Mouse (Mus musculus) limb, embryonic 13.5 days (tissue): ENCODE measurements around the gene Gnl2. TPM values are rescaled to one million over a fixed set of nuclear protein-coding genes. Genes with fewer than 3 reads are reported as not detected.

Source experiments
- ATAC-seq: fragments of 200-750 bp; cut with Nextera tagmentation; 2 replicates; pipeline ENCODE4 v1.8.0; 2017; ENCODE audit warnings: low read depth, moderate number of reproducible peaks, moderate TSS enrichment; ENCODE audit not compliant: low FRiP score
- H3K27ac ChIP-seq: fragments of 300-500 bp; sonication (generic); 2 replicates; pipeline ENCODE4 v1.5.1; 2015; ENCODE audit warnings: inconsistent platforms, mild to moderate bottlenecking, moderate library complexity
- H3K27me3 ChIP-seq: fragments of 300-500 bp; sonication (generic); 2 replicates; pipeline ENCODE4 v1.6.1; 2015; ENCODE audit warnings: mild to moderate bottlenecking, inconsistent platforms
- H3K36me3 ChIP-seq: fragments of 300-500 bp; sonication (generic); 2 replicates; pipeline ENCODE4 v1.6.1; 2015; ENCODE audit warnings: inconsistent platforms, mild to moderate bottlenecking, moderate library complexity
- H3K4me1 ChIP-seq: fragments of 300-500 bp; sonication (generic); 2 replicates; pipeline ENCODE4 v1.6.1; 2015; ENCODE audit warnings: inconsistent platforms
- H3K4me2 ChIP-seq: fragments of 300-500 bp; sonication (generic); replicated peaks from 2 replicates; pipeline ENCODE4 v1.6.1; 2015; ENCODE audit warnings: inconsistent platforms, mild to moderate bottlenecking, moderate library complexity
- H3K4me3 ChIP-seq: fragments of 300-500 bp; sonication (generic); 2 replicates; pipeline ENCODE4 v1.5.1; 2015; ENCODE audit warnings: moderate library complexity, mild to moderate bottlenecking, inconsistent platforms
- H3K9ac ChIP-seq: fragments of 300-500 bp; sonication (generic); 2 replicates; pipeline ENCODE4 v1.6.1; 2015; ENCODE audit warnings: mild to moderate bottlenecking, inconsistent platforms
- H3K9me3 ChIP-seq: fragments of 300-500 bp; sonication (generic); 2 replicates; pipeline ENCODE4 v1.6.1; 2016; ENCODE audit warnings: inconsistent platforms
- WGBS: fragments of 180-500 bp; shearing (Covaris S2); methylation state at CpG from one replicate; pipeline ENCODE4 v1.1.7; 2015; 5-methylcytosine and 5-hydroxymethylcytosine counted together
- polyA plus RNA-seq: library from polyadenylated mRNA; unstranded; fragments of >200 nt; fragmentation: Nextera tagmentation; extraction: Ambion mirVana; gene quantifications from 2 replicates; pipeline ENCODE4 v1.2.1, GENCODE M21; 2015

Gene Gnl2
- polyA plus RNA-seq = 90.3 and 91.7 TPM in 2 replicates

- H3K27me3 ChIP-seq = peaks cover 77% of the 10 kb centered on the region
- ATAC-seq = no peak
- H3K27ac ChIP-seq = no peak within 1 kb of the TSS
- H3K9me3 ChIP-seq = no peaks in the 10 kb centered on the region
- H3K4me1 ChIP-seq = no peaks in the 10 kb centered on the region
- no peaks in the 10 kb centered on the region for H3K36me3 ChIP-seq
- H3K9ac ChIP-seq = no peak within 1 kb of the TSS
- no peak within 1 kb of the TSS for H3K4me3 ChIP-seq
- 88% methylated on average over 10 of the region's 10 CpGs for WGBS
- no peak within 1 kb of the TSS for H3K4me2 ChIP-seq
These were observed at the start of gene Gnl2 for GRCm38 (mm10) chr4:125015806-125016635. Gene Gnl2, plus strand, starts transcription at chr4:125016585.

GRCm38 (mm10) chr4:124968711-124969110 is 47.7 kb upstream of the Gnl2 start:
- Histone ChIP-seq H3K4me1 (peaks cover 47% of the 10 kb centered on the region), H3K4me2 (peak overlapping the region; percentile 27), H3K36me3 (no peaks in the 10 kb centered on the region), H3K9me3 (no peaks in the 10 kb centered on the region), H3K4me3 (no peak overlapping the region), H3K9ac (no peak overlapping the region), H3K27me3 (peaks cover 88% of the 10 kb centered on the region), H3K27ac (no peak overlapping the region)
- WGBS = 15% methylated on average over 6 of the region's 6 CpGs
- no peak for ATAC-seq

- WGBS = 53% methylated on average over 7 of the region's 7 CpGs
- H3K36me3 ChIP-seq = no peaks in the 10 kb centered on the region
- ATAC-seq = no peak
- H3K27ac ChIP-seq = no peak overlapping the region
- peaks cover 89% of the 10 kb centered on the region for H3K27me3 ChIP-seq
- peaks cover 47% of the 10 kb centered on the region for H3K4me1 ChIP-seq
- no peak overlapping the region for H3K4me3 ChIP-seq
- H3K9ac ChIP-seq = no peak overlapping the region
- H3K9me3 ChIP-seq = no peaks in the 10 kb centered on the region
- peak overlapping the region; percentile 27; the same call in 1 of the 2 replicates for H3K4me2 ChIP-seq
These were observed 47.1 kb upstream of the Gnl2 start for GRCm38 (mm10) chr4:124969219-124969848.

- H3K9me3 ChIP-seq = no peaks in the 10 kb centered on the region
- H3K4me2 ChIP-seq = no peak overlapping the region
- ATAC-seq = no peak
- no peak overlapping the region for H3K27ac ChIP-seq
- no peaks in the 10 kb centered on the region for H3K36me3 ChIP-seq
- WGBS = 68% methylated on average over 11 of the region's 11 CpGs
- H3K9ac ChIP-seq = no peak overlapping the region
- H3K27me3 ChIP-seq = peaks cover 90% of the 10 kb centered on the region
- H3K4me3 ChIP-seq = no peak overlapping the region
- peaks cover 47% of the 10 kb centered on the region for H3K4me1 ChIP-seq
These were observed 46.2 kb upstream of the Gnl2 start for GRCm38 (mm10) chr4:124970194-124970593.

- H3K4me2 ChIP-seq = no peak overlapping the region
- H3K27me3 ChIP-seq = peaks cover 90% of the 10 kb centered on the region
- H3K4me3 ChIP-seq = no peak overlapping the region
- peaks cover 45% of the 10 kb centered on the region for H3K4me1 ChIP-seq
- ATAC-seq = no peak
- H3K27ac ChIP-seq = no peak overlapping the region
- H3K9me3 ChIP-seq = no peaks in the 10 kb centered on the region
- H3K36me3 ChIP-seq = no peaks in the 10 kb centered on the region
- WGBS = 25% methylated on average over 5 of the region's 5 CpGs
- no peak overlapping the region for H3K9ac ChIP-seq
These were observed 45.7 kb upstream of the Gnl2 start for GRCm38 (mm10) chr4:124970677-124971076.

GRCm38 (mm10) chr4:124971094-124971493 is 45.3 kb upstream of the Gnl2 start:
- H3K27ac ChIP-seq = no peak overlapping the region
- peaks cover 45% of the 10 kb centered on the region for H3K4me1 ChIP-seq
- H3K4me2 ChIP-seq = no peak overlapping the region
- peaks cover 88% of the 10 kb centered on the region for H3K27me3 ChIP-seq
- no peaks in the 10 kb centered on the region for H3K9me3 ChIP-seq
- WGBS = 36% methylated on average over 8 of the region's 8 CpGs
- H3K4me3 ChIP-seq = no peak overlapping the region
- H3K9ac ChIP-seq = no peak overlapping the region
- ATAC-seq = no peak
- H3K36me3 ChIP-seq = no peaks in the 10 kb centered on the region

GRCm38 (mm10) chr4:124972316-124972715 is 44.1 kb upstream of the Gnl2 start:
- Histone ChIP-seq H3K9ac (no peak overlapping the region), H3K4me1 (peaks cover 45% of the 10 kb centered on the region), H3K9me3 (no peaks in the 10 kb centered on the region), H3K4me2 (no peak overlapping the region), H3K27ac (no peak overlapping the region), H3K27me3 (peaks cover 84% of the 10 kb centered on the region), H3K4me3 (no peak overlapping the region), H3K36me3 (no peaks in the 10 kb centered on the region)
- WGBS = 13% methylated on average over 9 of the region's 9 CpGs
- no peak for ATAC-seq

GRCm38 (mm10) chr4:124973296-124973695 is 43.1 kb upstream of the Gnl2 start:
- H3K4me3 ChIP-seq = no peak overlapping the region
- no peak for ATAC-seq
- WGBS = 79% methylated on average over 2 of the region's 2 CpGs
- peaks cover 84% of the 10 kb centered on the region for H3K27me3 ChIP-seq
- no peaks in the 10 kb centered on the region for H3K9me3 ChIP-seq
- peaks cover 42% of the 10 kb centered on the region for H3K4me1 ChIP-seq
- H3K9ac ChIP-seq = no peak overlapping the region
- H3K27ac ChIP-seq = no peak overlapping the region
- no peaks in the 10 kb centered on the region for H3K36me3 ChIP-seq
- no peak overlapping the region for H3K4me2 ChIP-seq

GRCm38 (mm10) chr4:124978201-124978600 is 38.2 kb upstream of the Gnl2 start:
- no peak overlapping the region for H3K27ac ChIP-seq
- no peak overlapping the region for H3K9ac ChIP-seq
- no peaks in the 10 kb centered on the region for H3K9me3 ChIP-seq
- no peak overlapping the region for H3K4me2 ChIP-seq
- H3K27me3 ChIP-seq = peaks cover 86% of the 10 kb centered on the region
- H3K4me3 ChIP-seq = no peak overlapping the region
- ATAC-seq = no peak
- no peaks in the 10 kb centered on the region for H3K36me3 ChIP-seq
- WGBS = 30% methylated on average over 5 of the region's 5 CpGs
- H3K4me1 ChIP-seq = peaks cover under 1% of the 10 kb centered on the region; the same call in 1 of the 2 replicates

- H3K4me2 ChIP-seq = no peak overlapping the region
- H3K4me1 ChIP-seq = peaks cover 36% of the 10 kb centered on the region
- H3K9me3 ChIP-seq = no peaks in the 10 kb centered on the region
- H3K4me3 ChIP-seq = no peak overlapping the region
- no peak overlapping the region for H3K9ac ChIP-seq
- ATAC-seq = no peak
- 16% methylated on average over 9 of the region's 9 CpGs for WGBS
- H3K27me3 ChIP-seq = peaks cover 97% of the 10 kb centered on the region
- H3K36me3 ChIP-seq = no peaks in the 10 kb centered on the region
- H3K27ac ChIP-seq = no peak overlapping the region
These were observed 32.4 kb upstream of the Gnl2 start for GRCm38 (mm10) chr4:124983893-124984526.

GRCm38 (mm10) chr4:124984871-124985670 is 31.3 kb upstream of the Gnl2 start:
- Histone ChIP-seq H3K4me3 (peak overlapping the region; percentile 48; the same call in 1 of the 2 replicates), H3K36me3 (no peaks in the 10 kb centered on the region), H3K4me1 (peaks cover 45% of the 10 kb centered on the region), H3K27ac (no peak overlapping the region), H3K27me3 (peaks cover 99% of the 10 kb centered on the region), H3K4me2 (peak overlapping the region; percentile 5; the same call in 1 of the 2 replicates), H3K9ac (no peak overlapping the region), H3K9me3 (no peaks in the 10 kb centered on the region)
- 7% methylated on average over 18 of the region's 18 CpGs for WGBS
- ATAC-seq = no peak
